Mouse (Mus musculus) ES-E14 (cell line): Measurements from ENCODE around the gene Gnb5. TPM values are rescaled to one million over a fixed set of nuclear protein-coding genes. Genes with fewer than 3 reads are reported as not detected.

ENCODE experiments used
- DNase-seq: peaks from one replicate; pipeline ENCODE4 v3.0.0-alpha.2; 2013; ENCODE audit warnings: low read depth, low spot score
- H3K27ac ChIP-seq: 2 replicates; pipeline ENCODE4 v1.5.1; 2012; ENCODE audit warnings: low read depth, mild to moderate bottlenecking, low read length, moderate library complexity, mixed read lengths; ENCODE audit not compliant: poor library complexity, insufficient read depth, severe bottlenecking
- H3K36me3 ChIP-seq: 2 replicates; pipeline ENCODE4 v1.6.1; 2012; ENCODE audit warnings: mild to moderate bottlenecking, low read length, moderate library complexity, mixed read lengths; ENCODE audit not compliant: control insufficient read depth, poor library complexity, insufficient read depth, severe bottlenecking
- H3K4me1 ChIP-seq, 2 experiments: fragments of 150-350 bp in 1 of 2; sonication (generic) in 1 of 2; 2 replicates each; pipeline ENCODE4 v1.6.1; 2012; ENCODE audit warnings: low read length in 2 of 2, mild to moderate bottlenecking in 1 of 2, mixed read lengths in 1 of 2; ENCODE audit not compliant: control insufficient read depth in 2 of 2, insufficient read depth in 2 of 2, poor library complexity in 1 of 2
- H3K4me3 ChIP-seq, 2 experiments: fragments of 150-350 bp in 1 of 2; sonication (generic) in 1 of 2; 2 replicates each; pipeline ENCODE4 v1.5.1; 2012; ENCODE audit warnings: low read length in 2 of 2, low read depth in 1 of 2, mild to moderate bottlenecking in 1 of 2, mixed read lengths in 1 of 2; ENCODE audit not compliant: insufficient read depth in 1 of 2, poor library complexity in 1 of 2, severe bottlenecking in 1 of 2
- H3K9ac ChIP-seq: 2 replicates; pipeline ENCODE4 v1.6.1; 2012; ENCODE audit warnings: low read depth, mild to moderate bottlenecking, low read length, mixed read lengths; ENCODE audit not compliant: poor library complexity, insufficient read depth, severe bottlenecking
- H3K9me3 ChIP-seq: fragments of 150-350 bp; sonication (generic); 2 replicates; pipeline ENCODE4 v1.6.1; 2012; ENCODE audit warnings: low read depth, mild to moderate bottlenecking, low read length; ENCODE audit not compliant: control insufficient read depth, insufficient read depth
- CHD2 ChIP-seq: IDR thresholded peaks from 2 replicates; pipeline ENCODE4 v1.6.1; 2014; ENCODE audit warnings: mild to moderate bottlenecking, low read depth, low read length, inconsistent platforms
- HCFC1 ChIP-seq: IDR thresholded peaks from 2 replicates; pipeline ENCODE4 v1.6.1; 2012; ENCODE audit warnings: low read length, inconsistent platforms, borderline replicate concordance; ENCODE audit not compliant: insufficient read depth
- MAFK ChIP-seq: IDR thresholded peaks from 2 replicates; pipeline ENCODE4 v1.6.1; 2014; ENCODE audit warnings: mild to moderate bottlenecking, low read depth, low read length, inconsistent platforms; ENCODE audit not compliant: insufficient read depth
- ZC3H11A ChIP-seq: IDR thresholded peaks from 2 replicates; pipeline ENCODE4 v1.6.1; 2012; ENCODE audit warnings: low read depth, mild to moderate bottlenecking, inconsistent platforms, low read length, borderline replicate concordance
- ZNF384 ChIP-seq: IDR thresholded peaks from 2 replicates; pipeline ENCODE4 v1.6.1; 2012; ENCODE audit warnings: low read depth, low read length, inconsistent platforms
- in situ Hi-C, 2 experiments: fragments of 600-800 bp; cut with MboI; formaldehyde crosslinking; loops; one replicate each; pipeline ENCODE4 v1.15.1; 2025; ENCODE audit warnings: low sequenced_read_pairs in 2 of 2, inconsistent platforms in 1 of 2; ENCODE audit not compliant: unreplicated experiment in 2 of 2
- total RNA-seq: library from RNA; depleted of rRNA; stranded (reverse); fragments of 300-350 nt; gene quantifications from 2 replicates; pipeline ENCODE4 v1.2.3, GENCODE M21; 2012

Gene Gnb5
- total RNA-seq, 1 experiment = 5.7 TPM

DNA sequence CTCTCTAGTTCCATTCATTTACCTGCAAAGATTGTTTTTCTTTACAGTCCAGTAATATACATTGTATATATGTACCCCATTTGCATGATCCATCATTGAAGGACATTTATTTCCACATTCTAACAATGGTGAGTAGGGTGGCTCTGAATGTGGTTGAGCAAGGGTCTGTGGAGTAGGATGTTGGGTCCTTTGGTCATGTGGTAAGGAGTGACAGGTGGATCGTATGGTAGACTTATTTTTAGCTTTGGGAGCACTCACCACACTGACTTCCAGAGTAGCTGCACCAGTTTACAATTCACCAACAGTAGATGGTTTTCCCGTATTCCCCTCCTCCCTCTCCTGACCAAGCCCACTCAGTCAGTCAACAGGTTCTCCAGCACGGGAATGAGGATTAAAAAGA lies 62.7 kb downstream of the Gnb5 start:
- Histone ChIP-seq H3K27ac (no peak overlapping the region), H3K4me1 (peaks cover 5 to 18% of the 10 kb centered on the region in 2 experiments; a peak in 2 of 4 replicates), H3K9ac (no peak overlapping the region), H3K4me3 (no peak overlapping the region), H3K36me3 (no peaks in the 10 kb centered on the region), H3K9me3 (no peaks in the 10 kb centered on the region)
- in situ Hi-C loops = no loop called here
- TF ChIP-seq HCFC1 (no peak), ZC3H11A (no peak), MAFK (no peak), ZNF384 (no peak), CHD2 (no peak)
- no peak for DNase-seq

DNA sequence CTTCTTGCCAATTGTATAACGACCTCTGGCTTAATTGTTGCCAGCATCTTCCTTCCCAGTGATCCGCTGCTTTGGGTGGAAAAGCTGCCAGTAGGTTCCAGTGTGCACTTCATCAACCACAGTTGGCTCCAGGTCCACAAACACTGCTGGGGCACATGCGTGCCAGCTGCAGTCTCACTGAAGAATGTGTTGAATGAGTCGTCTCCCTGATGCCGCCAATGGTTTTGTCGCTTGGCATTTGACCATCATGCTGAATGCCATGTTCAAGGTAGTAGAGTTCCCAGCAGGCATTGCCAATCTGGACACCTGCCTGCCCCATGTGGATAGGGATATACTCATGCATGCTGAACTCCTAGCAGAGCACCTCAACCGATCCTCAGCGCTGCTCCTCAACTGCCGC lies 69.5 kb downstream of the Gnb5 start:
- H3K4me1 ChIP-seq = peaks cover 3 to 23% of the 10 kb centered on the region in 2 experiments; a peak in 3 of 4 replicates
- no peaks in the 10 kb centered on the region for H3K36me3 ChIP-seq
- peak overlapping the region; percentile 2; the same call in 1 of the 2 replicates for H3K9ac ChIP-seq
- H3K9me3 ChIP-seq = no peaks in the 10 kb centered on the region
- TF ChIP-seq ZNF384 (no peak), ZC3H11A (no peak), HCFC1 (no peak), MAFK (no peak), CHD2 (no peak)
- H3K4me3 ChIP-seq = peak overlapping the region in 1 of 2 experiments; percentile 20; a peak in 1 of 4 replicates
- in situ Hi-C loops = no loop called here
- DNase-seq = no peak
- peak overlapping the region; percentile 91 for H3K27ac ChIP-seq

DNA sequence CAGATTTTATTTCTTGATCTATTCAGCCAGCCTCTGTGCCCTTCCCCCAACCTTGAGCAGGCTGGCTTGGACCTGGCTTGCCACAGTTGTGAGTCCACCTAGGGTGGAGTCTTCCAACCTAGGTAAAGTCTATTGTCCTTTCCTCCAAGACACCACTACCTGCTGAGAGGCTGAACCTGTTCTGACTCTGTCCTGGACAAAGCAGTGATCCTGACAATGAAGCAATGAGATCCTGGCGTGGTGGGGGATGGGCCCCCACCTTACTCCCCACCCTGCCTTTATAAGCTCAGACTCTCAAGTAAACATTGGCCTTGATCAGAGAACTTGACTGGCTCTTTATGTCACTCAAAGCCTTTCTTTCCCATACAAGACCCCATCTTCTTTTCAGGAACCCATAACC lies 70.3 kb downstream of the Gnb5 start:
- Histone ChIP-seq H3K36me3 (no peaks in the 10 kb centered on the region), H3K4me1 (peaks cover 3 to 23% of the 10 kb centered on the region in 2 experiments; a peak in 3 of 4 replicates), H3K4me3 (no peak overlapping the region), H3K9me3 (no peaks in the 10 kb centered on the region), H3K9ac (no peak overlapping the region), H3K27ac (peak overlapping the region; percentile 91; the same call in 1 of the 2 replicates)
- TF ChIP-seq HCFC1 (no peak), ZC3H11A (no peak), CHD2 (peak; percentile 76), MAFK (no peak), ZNF384 (no peak)
- DNase-seq = peak; percentile 63
- in situ Hi-C loops = no loop called here

DNA sequence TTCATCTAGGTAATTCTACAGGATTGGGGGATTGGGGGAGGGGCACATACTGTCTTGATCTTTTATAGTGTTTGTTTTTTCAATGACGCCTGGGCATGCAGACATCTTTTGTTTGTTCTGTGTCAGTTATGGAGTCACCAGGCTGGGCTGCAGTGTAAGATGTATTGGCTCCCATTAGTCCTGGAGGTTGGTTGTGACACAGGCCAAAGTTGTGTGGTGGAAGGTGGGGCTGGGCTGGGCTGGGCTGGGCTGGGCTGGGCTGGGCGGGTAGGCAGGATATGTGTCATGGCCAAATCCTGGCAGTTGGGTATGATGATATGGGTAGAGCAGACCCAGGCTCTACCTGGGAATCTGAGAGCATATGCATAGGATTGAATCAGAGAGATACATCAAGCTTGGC lies 72.7 kb downstream of the Gnb5 start:
- in situ Hi-C loops = no loop called here
- no peak for TF ChIP-seq ZC3H11A
- TF ChIP-seq HCFC1 = no peak
- TF ChIP-seq MAFK = no peak
- TF ChIP-seq ZNF384 = no peak
- TF ChIP-seq CHD2 = no peak
- H3K9ac ChIP-seq = no peak overlapping the region
- no peak overlapping the region for H3K4me3 ChIP-seq
- no peak for DNase-seq
- 0 out of 2 replicates have a peak overlapping the region, but pooled peaks have one; percentile 32 for H3K27ac ChIP-seq
- H3K36me3 ChIP-seq = no peaks in the 10 kb centered on the region
- peaks cover 6 to 25% of the 10 kb centered on the region in 2 experiments for H3K4me1 ChIP-seq
- H3K9me3 ChIP-seq = no peaks in the 10 kb centered on the region

DNA sequence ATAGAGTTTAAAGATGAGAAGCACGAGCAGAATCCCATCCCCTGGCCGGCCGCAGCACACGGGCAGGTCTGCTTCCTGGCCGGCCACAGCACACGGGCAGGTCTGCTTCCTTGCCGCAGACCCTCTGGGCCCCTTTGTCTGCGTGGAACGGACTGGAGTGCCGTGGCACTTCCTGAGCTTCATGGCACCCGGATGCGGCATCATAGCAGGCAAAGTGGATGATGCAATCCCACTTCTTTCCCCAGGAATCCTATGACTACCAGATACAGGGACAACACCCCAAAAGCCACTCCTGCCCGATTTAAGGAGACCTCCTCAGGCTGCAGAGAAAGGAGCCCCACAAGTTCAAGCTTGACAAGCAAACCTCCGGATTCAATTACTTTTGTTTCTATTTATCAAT lies 76.7 kb downstream of the Gnb5 start:
- no peak for TF ChIP-seq CHD2
- H3K9ac ChIP-seq = peak overlapping the region; percentile 69
- in situ Hi-C loops = no loop called here

More for the DNA sequence above, 76.7 kb downstream of the Gnb5 start:
- peaks cover 4 to 18% of the 10 kb centered on the region in 2 experiments for H3K4me1 ChIP-seq
- peaks cover 4% of the 10 kb centered on the region for H3K36me3 ChIP-seq
- H3K9me3 ChIP-seq = no peaks in the 10 kb centered on the region
- no peak for DNase-seq
- peak overlapping the region; percentile 51 to 59 for H3K4me3 ChIP-seq
- peak overlapping the region; percentile 29; the same call in 1 of the 2 replicates for H3K27ac ChIP-seq
